Mouse (Mus musculus) A20 (cell line): ENCODE results near the gene Ubox5.

Experiments
- DNase-seq: peaks from one replicate; pipeline ENCODE4 v3.0.0-alpha.2; 2011; ENCODE audit warnings: low read depth, low spot score

The Ubox5 gene

DNA sequence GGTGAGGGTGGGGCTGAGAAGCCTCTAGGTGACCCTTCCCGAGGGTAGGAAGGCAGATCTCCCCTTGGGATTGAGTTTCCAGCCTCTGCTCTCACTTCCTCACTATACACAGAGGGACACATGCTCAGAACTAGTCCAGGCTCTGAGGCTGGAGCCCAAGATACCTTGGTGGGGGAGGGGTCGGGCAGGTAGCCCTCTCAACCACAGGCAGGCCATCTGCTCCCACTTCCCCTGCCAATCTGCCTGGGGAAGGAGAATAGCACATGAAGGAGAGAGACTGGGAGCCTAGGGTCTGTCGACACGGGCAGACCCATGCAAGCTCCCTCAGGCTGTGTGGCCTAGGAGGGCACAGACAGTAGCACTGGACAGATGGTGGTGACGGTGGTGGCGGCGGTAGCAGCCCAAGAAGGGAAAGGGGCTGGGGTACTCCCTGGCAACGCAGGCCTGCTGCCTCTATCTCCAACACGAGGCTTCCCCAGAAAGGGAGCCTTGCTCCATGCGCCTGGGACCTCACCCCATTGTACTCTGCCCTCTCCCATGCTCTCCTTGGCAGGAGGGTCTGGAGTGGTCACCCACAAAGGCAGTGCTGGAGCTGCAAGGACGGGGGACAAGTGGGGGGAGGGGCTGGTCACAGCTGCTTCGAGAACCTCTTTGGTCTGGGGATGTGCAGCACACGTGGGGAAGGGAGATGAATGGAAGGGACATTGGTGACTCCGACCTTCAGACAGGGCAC, 4.3 kb upstream of the Ubox5 start:
- DNase-seq = no peak

GRCm38 (mm10) chr2:130632887-130633675, 3.2 kb upstream of the Ubox5 start:
- no peak for DNase-seq

GRCm38 (mm10) chr2:130632416-130632815, 2.6 kb upstream of the Ubox5 start:
- DNase-seq = no peak

DNA sequence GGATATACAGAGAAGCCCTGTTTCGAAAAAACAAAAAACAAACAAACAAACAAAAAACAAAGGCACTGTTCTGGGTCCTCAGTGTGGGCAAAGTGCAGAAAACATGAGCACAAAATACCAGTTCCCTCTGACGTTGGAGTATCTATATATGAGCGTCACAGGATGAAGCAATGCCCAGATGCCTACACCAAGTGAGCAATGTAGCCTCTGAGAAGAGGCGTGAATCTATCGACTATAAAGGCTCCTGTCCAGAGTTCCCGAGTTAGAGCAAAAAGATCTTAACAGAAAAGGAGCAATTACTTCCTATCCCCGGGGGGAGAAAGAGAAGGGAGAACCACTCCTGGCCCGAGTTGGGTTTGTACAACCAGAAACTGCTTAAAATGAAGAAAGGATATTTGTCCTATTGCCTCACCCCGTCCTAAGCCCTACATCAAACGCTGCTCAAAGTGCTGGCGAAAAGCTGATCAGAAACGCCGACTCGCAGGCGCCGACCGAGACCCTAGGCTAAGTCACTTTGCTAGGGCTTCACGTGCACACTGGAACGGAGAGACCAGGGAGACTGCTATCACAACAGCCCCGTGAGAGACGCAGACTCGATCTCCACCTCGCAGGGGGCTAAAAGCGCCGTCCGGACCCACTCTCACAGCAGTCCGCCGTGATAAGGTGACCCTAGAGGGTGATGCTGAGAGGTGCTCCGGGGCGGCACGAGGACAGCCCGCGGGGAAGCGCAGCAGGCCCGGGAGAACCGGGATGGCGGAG, 579 bp downstream of the Ubox5 start:
- no peak for DNase-seq

DNA sequence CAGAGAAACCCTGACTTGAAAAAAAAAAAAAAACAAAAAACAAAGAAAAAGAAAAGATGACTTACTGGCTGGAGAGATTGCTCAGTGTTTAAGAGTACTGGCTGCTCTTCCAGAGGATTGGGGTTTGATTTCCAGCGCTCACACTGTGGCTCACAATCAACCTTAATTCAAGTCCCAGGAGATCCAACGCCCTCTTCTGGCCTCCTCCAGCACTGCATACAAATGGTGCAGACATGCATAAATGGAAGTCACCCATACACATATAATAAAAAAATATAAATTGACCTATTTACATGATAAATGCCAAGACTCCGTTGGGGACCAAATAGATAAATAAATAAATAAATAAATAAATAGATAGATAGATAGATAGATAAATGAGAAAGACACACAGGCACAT, 1.4 kb downstream of the Ubox5 start:
- DNase-seq = peak; percentile 51

GRCm38 (mm10) chr2:130618972-130619371, 10.9 kb downstream of the Ubox5 start:
- no peak for DNase-seq

GRCm38 (mm10) chr2:130613091-130613490, 16.7 kb downstream of the Ubox5 start:
- peak; percentile 35 for DNase-seq

GRCm38 (mm10) chr2:130602195-130602594, 27.6 kb downstream of the Ubox5 start:
- no peak for DNase-seq

DNA sequence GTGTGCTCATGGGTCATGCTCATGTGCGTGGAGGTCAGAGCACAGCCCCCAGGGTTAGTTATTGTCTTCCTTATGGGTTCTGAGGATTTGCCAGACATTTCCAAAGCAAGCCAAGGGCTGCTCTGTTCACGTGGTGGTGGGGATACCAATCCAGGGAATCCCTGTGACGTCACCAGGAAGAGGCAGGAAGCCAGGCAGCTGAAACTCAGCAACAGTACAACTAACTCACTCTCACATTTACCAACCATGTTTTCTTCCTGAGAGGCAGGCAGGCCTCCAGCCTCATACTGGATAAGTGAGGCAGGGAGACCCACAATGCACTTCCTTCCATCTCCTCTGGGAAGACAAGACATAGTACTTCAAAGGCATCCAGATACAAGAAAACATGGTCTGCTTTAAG, 31.4 kb downstream of the Ubox5 start:
- no peak for DNase-seq

- DNase-seq = peak; percentile 42
Observed at GRCm38 (mm10) chr2:130597601-130598010, 32.2 kb downstream of the Ubox5 start.

- no peak for DNase-seq
Observed at GRCm38 (mm10) chr2:130595596-130595995, 34.2 kb downstream of the Ubox5 start.

- DNase-seq = no peak
Observed at GRCm38 (mm10) chr2:130591016-130591415, 38.8 kb downstream of the Ubox5 start.

DNA sequence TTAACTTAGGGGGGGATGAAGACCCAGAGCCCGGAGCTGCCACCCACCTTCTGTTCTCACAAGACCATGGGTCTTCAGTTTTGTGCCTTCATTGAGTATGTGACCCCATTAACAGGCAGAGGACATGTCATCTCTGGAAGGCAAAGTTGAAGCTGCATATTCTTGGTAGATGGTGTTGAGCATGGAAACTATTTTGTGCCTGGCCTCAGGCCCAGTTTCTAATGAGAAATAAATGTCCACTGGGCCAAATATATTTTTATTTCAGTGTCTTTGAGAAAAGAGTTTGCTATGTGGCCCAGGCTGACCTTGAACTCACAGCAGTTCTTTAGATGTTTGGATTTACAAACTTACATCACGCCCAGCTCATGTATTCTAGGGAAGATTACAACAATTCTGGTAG, 40.1 kb downstream of the Ubox5 start:
- DNase-seq = no peak

DNA sequence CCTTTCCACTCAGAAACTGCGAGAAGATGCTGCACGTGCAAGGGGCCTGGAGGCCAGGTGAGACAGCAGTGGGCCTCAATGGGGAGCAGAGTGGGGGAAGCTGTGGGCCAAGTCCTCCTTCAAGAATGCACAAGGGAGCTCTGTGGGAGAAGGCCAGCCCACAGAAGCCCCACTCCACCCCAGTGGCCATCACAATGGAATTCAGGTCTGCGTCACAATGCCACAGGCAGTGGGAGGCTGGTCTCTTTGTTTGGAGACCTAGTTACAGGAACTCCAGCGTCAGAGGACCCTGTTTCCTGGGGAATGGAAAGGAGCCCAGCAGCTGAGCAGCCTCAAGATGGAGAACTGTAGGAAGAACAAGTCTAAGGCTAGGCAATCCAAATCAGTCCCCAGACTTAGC, 40.7 kb downstream of the Ubox5 start:
- no peak for DNase-seq

DNA sequence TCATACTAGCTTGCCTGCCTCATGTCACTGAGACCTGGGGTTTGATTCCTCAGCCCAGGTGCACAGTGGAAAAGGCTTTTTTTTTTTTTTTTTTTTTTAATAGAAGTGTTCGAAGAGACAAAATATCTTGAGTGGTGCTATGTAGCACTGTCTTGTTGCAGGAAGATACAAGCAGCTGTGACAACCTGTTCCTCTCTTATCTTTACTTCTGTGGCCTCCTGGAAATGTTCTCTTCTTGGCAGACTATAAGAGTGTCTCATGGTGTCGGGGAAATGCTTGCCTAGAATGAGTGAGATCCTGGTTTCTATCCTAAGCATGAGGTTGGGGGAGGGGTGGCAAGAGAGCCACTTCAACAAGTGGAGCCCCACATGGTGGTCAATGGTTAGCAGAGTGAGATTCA, 41.5 kb downstream of the Ubox5 start:
- DNase-seq = no peak

DNA sequence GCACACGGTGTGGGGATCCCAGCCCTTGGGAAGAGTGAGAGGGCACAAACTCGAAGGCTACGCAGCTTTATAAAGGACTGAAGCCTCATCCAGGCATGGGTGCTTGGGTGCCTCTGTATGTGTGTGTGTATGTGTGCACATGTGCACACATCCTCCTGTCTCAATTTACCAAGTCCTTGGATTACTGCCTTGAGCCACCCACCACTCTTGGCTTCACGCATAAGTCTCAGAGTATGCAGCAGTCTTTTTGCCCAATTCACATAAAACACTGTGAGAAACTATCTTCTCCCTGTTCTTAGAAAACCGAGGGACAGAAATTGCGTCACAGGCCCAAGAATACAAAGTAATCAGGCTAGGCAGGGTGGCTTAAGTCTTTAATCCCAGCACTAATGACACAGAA, 43.8 kb downstream of the Ubox5 start:
- no peak for DNase-seq

DNA sequence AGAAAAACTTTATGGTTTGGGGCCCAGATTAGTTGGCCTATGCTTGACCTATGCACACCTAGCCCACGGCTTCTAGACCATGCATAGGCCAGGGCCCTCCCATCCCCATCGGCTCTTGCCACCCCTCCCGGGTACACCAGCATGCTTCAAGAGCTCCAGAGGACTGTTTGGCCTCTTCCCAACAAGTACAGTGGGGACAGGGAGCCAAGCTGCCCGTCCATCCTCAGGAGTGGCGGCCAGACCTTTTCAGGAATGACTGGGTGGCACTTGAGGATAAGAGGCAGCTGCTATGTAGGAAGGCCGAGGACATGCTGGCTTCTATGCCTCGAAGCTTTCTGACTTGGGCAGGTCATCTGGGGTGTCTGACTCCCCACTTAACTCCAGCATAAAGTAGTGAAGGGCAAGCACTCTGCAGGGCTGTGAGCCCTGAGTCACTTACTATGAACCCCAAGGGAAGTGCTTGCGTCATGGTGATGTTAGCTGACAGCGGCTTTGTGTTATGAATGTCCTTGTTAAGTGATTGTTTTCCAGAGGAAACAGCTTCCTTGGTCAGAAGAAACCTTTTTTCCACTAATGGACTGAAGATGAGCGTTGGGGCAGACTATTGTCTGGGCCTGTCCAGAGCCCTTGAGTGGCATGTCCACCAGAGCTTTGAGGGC, 45.8 kb downstream of the Ubox5 start:
- no peak for DNase-seq

GRCm38 (mm10) chr2:130582552-130582951, 47.3 kb downstream of the Ubox5 start, which contains the start of gene Avp:
Gene Avp (minus strand): TSS chr2:130582554.
- DNase-seq = no peak

DNA sequence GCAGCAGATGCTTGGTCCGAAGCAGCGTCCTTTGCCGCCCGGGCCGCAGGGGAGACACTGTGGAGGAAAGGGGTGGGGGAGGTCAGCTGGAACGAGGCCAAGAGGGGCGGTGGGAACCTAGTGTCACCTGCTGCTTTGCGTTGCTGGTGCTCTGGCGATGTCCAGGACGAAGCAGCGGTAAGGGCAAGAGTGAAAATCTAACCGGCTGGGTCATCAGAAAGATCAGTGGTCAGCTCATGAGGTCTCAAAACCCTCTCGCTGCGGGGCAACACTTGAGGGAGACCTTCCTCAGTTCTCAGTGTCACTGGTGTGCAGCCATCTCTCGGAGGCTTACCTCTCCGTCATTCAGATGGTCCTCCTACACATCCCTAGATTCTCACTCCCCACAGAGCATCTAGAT, 48.6 kb downstream of the Ubox5 start:
- no peak for DNase-seq

- DNase-seq = no peak
Observed at GRCm38 (mm10) chr2:130579791-130580190, 50.0 kb downstream of the Ubox5 start.

DNA sequence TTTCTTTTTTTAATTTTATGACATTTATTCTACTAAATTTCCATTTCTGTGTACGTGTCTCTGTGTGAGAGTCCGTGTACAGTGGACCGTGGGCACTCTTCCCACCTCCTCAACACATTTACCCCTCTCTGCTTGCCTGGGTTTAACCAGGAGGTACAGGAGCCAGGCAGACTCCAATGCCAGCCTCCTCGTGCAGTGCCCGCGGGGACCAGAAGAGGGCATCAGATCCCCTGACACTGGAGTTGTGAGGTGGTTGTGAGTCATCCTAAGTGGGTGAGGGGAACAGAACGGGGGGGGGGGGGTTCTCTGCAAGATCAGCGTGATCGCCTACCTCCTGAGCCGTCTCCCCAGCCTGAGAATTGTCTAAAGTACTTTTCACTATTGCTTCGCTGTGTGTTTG, 51.7 kb downstream of the Ubox5 start:
- DNase-seq = peak; percentile 75

GRCm38 (mm10) chr2:130577632-130578031, 52.2 kb downstream of the Ubox5 start:
- DNase-seq = peak; percentile 86
